16 mouse cellular contexts compared by ENCODE assay signal in the genomic region with DNA sequence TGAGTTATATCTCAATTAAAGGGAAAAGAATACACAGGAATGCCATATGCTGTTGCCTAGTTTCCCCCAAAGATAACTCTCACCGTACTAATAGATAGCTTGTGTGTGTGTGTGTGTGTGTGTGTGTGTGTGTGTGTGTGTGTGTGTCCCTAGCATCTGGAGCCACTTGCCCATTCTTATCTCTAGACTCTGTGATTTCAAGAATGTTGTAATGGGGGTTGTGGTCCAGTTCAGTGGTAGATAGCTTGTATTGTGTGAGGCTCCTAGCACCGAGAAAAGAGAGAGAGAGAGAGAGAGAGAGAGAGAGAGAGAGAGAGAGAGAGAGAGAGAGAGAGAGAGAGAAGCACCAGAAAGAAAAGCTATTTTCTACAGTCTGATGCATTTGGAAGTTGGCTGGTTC.
"Had no signal": no experiment of that assay in that cellular context is flagged by ENCODE, and none has a peak within 500 bp of the region (broad histone marks: within the 10 kb centered on the region; RNA-seq: fewer than 3 reads in every experiment).

No protein-coding gene starts in this region.

- H3K36me3 ChIP-seq: liver, embryonic 15.5 days had no signal

- H3K4me3 ChIP-seq: layer of hippocampus, adult 2 months; limb, embryonic 10.5 days; limb, embryonic 13.5 days; liver, embryonic 12.5 days; liver, embryonic 15.5 days had no signal

- H3K4me2 ChIP-seq: limb, embryonic 13.5 days; liver, embryonic 12.5 days; liver, embryonic 15.5 days; midbrain, embryonic 11.5 days had no signal

- ATAC-seq: liver, embryonic 12.5 days had no signal

- H3K4me1 ChIP-seq: liver, embryonic 15.5 days had no signal

- H3K27me3 ChIP-seq: limb, embryonic 13.5 days; liver, embryonic 12.5 days; liver, embryonic 15.5 days had no signal

- H3K9ac ChIP-seq: limb, embryonic 13.5 days; liver, embryonic 12.5 days; liver, embryonic 15.5 days had no signal

- DNase-seq: kidney, postnatal 25 days; layer of hippocampus, adult 9-11 months; liver; lung, adult 2 months; lung, postnatal 14 days; lung, postnatal 4 days; midbrain, embryonic 14.5 days; thymus, adult 18-20 months; thymus, postnatal 36 days had no signal

- H3K27ac ChIP-seq: kidney, postnatal 0 days; layer of hippocampus, adult 2 months; liver, embryonic 12.5 days; liver, embryonic 15.5 days had no signal

- H3K9me3 ChIP-seq: limb, embryonic 10.5 days; limb, embryonic 13.5 days; liver, embryonic 12.5 days; liver, embryonic 15.5 days had no signal
